Mouse (Mus musculus) forebrain, embryonic 14.5 days (tissue): ENCODE results near the gene Plk1. TPM values are rescaled to one million over a fixed set of nuclear protein-coding genes. Genes with fewer than 3 reads are reported as not detected.

Source experiments
- ATAC-seq: fragments of 200-750 bp; cut with Nextera tagmentation; 2 replicates; pipeline ENCODE4 v1.8.0; 2017; ENCODE audit warnings: mild to moderate bottlenecking, moderate library complexity
- DNase-seq: peaks from one replicate; pipeline ENCODE4 v3.0.0-alpha.2; 2015; ENCODE audit warnings: low spot score
- H3K27ac ChIP-seq: fragments of 300-500 bp; sonication (generic); 2 replicates; pipeline ENCODE4 v1.5.1; 2014; ENCODE audit warnings: low read depth, mild to moderate bottlenecking, control low read depth, low read length, moderate library complexity
- H3K27me3 ChIP-seq: fragments of 300-500 bp; sonication (generic); replicated peaks from 2 replicates; pipeline ENCODE4 v1.6.1; 2014; ENCODE audit warnings: low read length, control low read depth, mixed read lengths; ENCODE audit not compliant: control insufficient read depth, insufficient read depth
- H3K36me3 ChIP-seq: fragments of 300-500 bp; sonication (generic); 2 replicates; pipeline ENCODE4 v1.6.1; 2014; ENCODE audit warnings: low read length, control low read depth; ENCODE audit not compliant: control insufficient read depth, insufficient read depth
- H3K4me1 ChIP-seq: fragments of 300-500 bp; sonication (generic); 2 replicates; pipeline ENCODE4 v1.6.1; 2014; ENCODE audit warnings: antibody characterized with exemption, low read length, control low read depth; ENCODE audit not compliant: control insufficient read depth, insufficient read depth
- H3K4me2 ChIP-seq: fragments of 300-500 bp; sonication (generic); 2 replicates; pipeline ENCODE4 v1.6.1; 2014; ENCODE audit warnings: mild to moderate bottlenecking, control low read depth, low read length
- H3K4me3 ChIP-seq: fragments of 300-500 bp; sonication (generic); 2 replicates; pipeline ENCODE4 v1.5.1; 2014; ENCODE audit warnings: low read depth, low read length, control low read depth
- H3K9ac ChIP-seq: fragments of 300-500 bp; sonication (generic); 2 replicates; pipeline ENCODE4 v1.6.1; 2014; ENCODE audit warnings: mild to moderate bottlenecking, low read length, control low read depth, moderate library complexity
- H3K9me3 ChIP-seq: fragments of 300-500 bp; sonication (generic); replicated peaks from 2 replicates; pipeline ENCODE4 v1.6.1; 2016; ENCODE audit warnings: low read length, control low read depth, mixed read lengths; ENCODE audit not compliant: control insufficient read depth
- WGBS: fragments of 180-500 bp; shearing (Covaris S2); extraction: QIAGEN DNeasy Blood & Tissue Kit; methylation state at CpG from one replicate; pipeline ENCODE4 v1.1.7; 2014; 5-methylcytosine and 5-hydroxymethylcytosine counted together
- polyA plus RNA-seq: library from polyadenylated mRNA; unstranded; fragments of >200 nt; fragmentation: Nextera tagmentation; extraction: Ambion mirVana; gene quantifications from 2 replicates; pipeline ENCODE4 v1.2.1, GENCODE M21; 2014

Gene Plk1
- polyA plus RNA-seq, 1 experiment from 2014 or later, result 48.4 TPM

- Histone ChIP-seq H3K4me2 (no peak overlapping the region), H3K27me3 (no peaks in the 10 kb centered on the region), H3K4me1 (no peaks in the 10 kb centered on the region)
Observed at GRCm38 (mm10) chr7:122199296-122199695, 40.1 kb downstream of the Plk1 start.

GRCm38 (mm10) chr7:122203936-122204335, 44.7 kb downstream of the Plk1 start:
- DNase-seq (no peak), ATAC-seq (no peak)
- H3K36me3 ChIP-seq, result no peaks in the 10 kb centered on the region
- 59% methylated on average over 2 of the region's 2 CpGs for WGBS
- H3K4me2 ChIP-seq, result no peak overlapping the region
- no peak overlapping the region for H3K9ac ChIP-seq
- H3K4me3 ChIP-seq, result no peak overlapping the region
- no peak overlapping the region for H3K27ac ChIP-seq
- no peaks in the 10 kb centered on the region for H3K27me3 ChIP-seq
- H3K4me1 ChIP-seq, result no peaks in the 10 kb centered on the region
- no peaks in the 10 kb centered on the region for H3K9me3 ChIP-seq

More at GRCm38 (mm10) chr7:122199296-122199695, 40.1 kb downstream of the Plk1 start:
- peak; percentile 70 for DNase-seq
- no peak for ATAC-seq
- 39% methylated on average over 5 of the region's 5 CpGs for WGBS
- Histone ChIP-seq H3K4me3 (no peak overlapping the region), H3K9ac (no peak overlapping the region), H3K36me3 (no peaks in the 10 kb centered on the region), H3K27ac (no peak overlapping the region), H3K9me3 (no peaks in the 10 kb centered on the region)

GRCm38 (mm10) chr7:122206121-122206520, 46.9 kb downstream of the Plk1 start:
- Histone ChIP-seq H3K9me3 (no peaks in the 10 kb centered on the region), H3K4me3 (no peak overlapping the region), H3K27ac (no peak overlapping the region), H3K4me2 (no peak overlapping the region), H3K27me3 (no peaks in the 10 kb centered on the region), H3K9ac (no peak overlapping the region), H3K4me1 (no peaks in the 10 kb centered on the region), H3K36me3 (no peaks in the 10 kb centered on the region)
- 89% methylated on average over 2 of the region's 2 CpGs for WGBS
- no peak for DNase-seq
- no peak for ATAC-seq

- Histone ChIP-seq H3K27ac (no peak overlapping the region), H3K27me3 (no peaks in the 10 kb centered on the region), H3K4me2 (no peak overlapping the region), H3K4me3 (no peak overlapping the region), H3K9me3 (no peaks in the 10 kb centered on the region), H3K36me3 (no peaks in the 10 kb centered on the region), H3K4me1 (no peaks in the 10 kb centered on the region), H3K9ac (no peak overlapping the region)
- no peak for ATAC-seq
- DNase-seq, result no peak
- 61% methylated on average over 7 of the region's 7 CpGs for WGBS
Observed at GRCm38 (mm10) chr7:122208276-122209021, 49.2 kb downstream of the Plk1 start.

- no peak within 1 kb of the TSS for H3K4me3 ChIP-seq
- WGBS, result 27% methylated on average over 20 of the region's 20 CpGs
- H3K36me3 ChIP-seq, result no peaks in the 10 kb centered on the region
- H3K4me1 ChIP-seq, result no peaks in the 10 kb centered on the region
- DNase-seq (peak; percentile 14), ATAC-seq (no peak)
- H3K27me3 ChIP-seq, result no peaks in the 10 kb centered on the region
- H3K9me3 ChIP-seq, result no peaks in the 10 kb centered on the region
- H3K4me2 ChIP-seq, result peak within 1 kb of the TSS; percentile 34; the same call in 1 of the 2 replicates
- no peak within 1 kb of the TSS for H3K9ac ChIP-seq
- H3K27ac ChIP-seq, result no peak within 1 kb of the TSS
Observed at GRCm38 (mm10) chr7:122219315-122219801, 60.1 kb downstream of the Plk1 start, which contains the start of gene Chp2. TSS of gene Chp2 (plus strand) at chr7:122219496.

Other genes with a start within 250 kb of the Plk1 start
- gene Cog7, start 177.7 kb upstream of the Plk1 start, polyA plus RNA-seq, result 7.8 and 11.0 TPM in 2 replicates
- 28.0 and 32.1 TPM in 2 replicates for gene Gga2, start 138.2 kb upstream of the Plk1 start, polyA plus RNA-seq
- gene Ubfd1, start 92.3 kb upstream of the Plk1 start, polyA plus RNA-seq, result 69.9 and 76.5 TPM in 2 replicates
- gene Ears2, start 92.2 kb upstream of the Plk1 start, polyA plus RNA-seq, result 11.8 TPM in 2 replicates
- 510 and 563 TPM in 2 replicates for gene Ndufab1, start 57.6 kb upstream of the Plk1 start, polyA plus RNA-seq
- 7.2 TPM in 2 replicates for gene Palb2, start 26.5 kb upstream of the Plk1 start, polyA plus RNA-seq
- gene Dctn5, start 26.4 kb upstream of the Plk1 start, polyA plus RNA-seq, result 162 and 166 TPM in 2 replicates
- gene Ern2, start 26.8 kb downstream of the Plk1 start, polyA plus RNA-seq, result 0.33 and 0.42 TPM in 2 replicates
- 0.66 and 0.79 TPM in 2 replicates for gene Chp2, start 60.1 kb downstream of the Plk1 start, polyA plus RNA-seq
- gene Prkcb, start 129.3 kb downstream of the Plk1 start, polyA plus RNA-seq, result 29.4 and 39.3 TPM in 2 replicates